Mouse (Mus musculus) kidney, adult 2 months (tissue): ENCODE data around the gene Kng2.
"Not testable (repeated sequence)": the region's sequence is repeated elsewhere in the genome, so short reads cannot be mapped to it uniquely, and the experiment has no call there.

Experiments
- CTCF ChIP-seq: fragments of 200-500 bp; conservative IDR thresholded peaks from 2 replicates; pipeline ENCODE4 v1.5.1; 2011; ENCODE audit warnings: low read depth, mild to moderate bottlenecking, control low read depth, low read length, moderate library complexity, mixed read lengths; ENCODE audit not compliant: insufficient read depth, insufficient read length
- POLR2A ChIP-seq: fragments of 200-500 bp; IDR thresholded peaks from one replicate; pipeline ENCODE4 v1.6.1; 2011; ENCODE audit warnings: low read depth, low read length, control low read depth

DNA sequence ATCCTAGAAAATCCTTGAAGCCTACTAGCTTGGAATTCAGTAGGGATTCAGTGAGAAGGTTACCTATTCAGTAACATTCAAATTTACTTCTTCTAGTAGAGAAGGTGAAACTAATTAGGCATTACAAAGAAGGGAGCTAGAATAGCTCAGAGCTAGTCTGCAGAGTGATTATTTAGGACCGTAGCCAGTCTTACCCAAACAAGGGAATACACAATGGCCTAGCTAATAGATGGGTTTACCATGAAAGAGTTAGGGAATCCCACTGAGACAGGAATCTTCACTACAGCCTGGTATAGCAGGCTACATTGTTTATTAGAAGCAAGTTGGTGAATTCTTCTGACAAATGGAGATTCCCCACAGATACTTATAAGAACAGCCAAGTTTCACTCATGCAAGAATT, 8.7 kb downstream of the Kng2 start:
- not testable (repeated sequence) for TF ChIP-seq POLR2A, CTCF
